Mouse (Mus musculus): ENCODE measurements around the gene Sun5.
"Not testable (repeated sequence)": the region's sequence is repeated elsewhere in the genome, so short reads cannot be mapped to it uniquely, and the experiment has no call there.

Sun5 gene

DNA sequence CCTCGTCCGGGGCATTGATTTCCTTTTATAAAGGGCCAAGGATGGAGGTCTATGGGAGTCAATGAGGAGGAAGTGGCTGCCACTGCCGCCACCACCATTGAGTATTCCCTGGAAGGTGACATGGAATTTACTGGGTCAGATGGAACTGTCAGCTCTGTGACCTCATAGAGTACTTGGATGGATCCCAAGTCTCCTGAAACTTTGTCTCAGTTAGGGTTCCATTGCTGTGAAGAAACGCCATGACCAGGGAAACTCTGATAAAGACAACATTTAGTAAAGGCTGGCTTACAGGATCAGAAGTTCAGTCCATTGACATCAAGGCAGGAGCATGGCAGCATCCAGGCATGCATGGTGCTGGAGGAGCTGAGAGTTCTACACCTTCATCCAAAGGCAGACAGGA, at the start of gene Sun5:
TSS of gene Sun5 (minus strand) at position 101 of the 400 bp plus-strand sequence.
- peak in 1 of 2 experiments; percentile 17 for DNase-seq

DNA sequence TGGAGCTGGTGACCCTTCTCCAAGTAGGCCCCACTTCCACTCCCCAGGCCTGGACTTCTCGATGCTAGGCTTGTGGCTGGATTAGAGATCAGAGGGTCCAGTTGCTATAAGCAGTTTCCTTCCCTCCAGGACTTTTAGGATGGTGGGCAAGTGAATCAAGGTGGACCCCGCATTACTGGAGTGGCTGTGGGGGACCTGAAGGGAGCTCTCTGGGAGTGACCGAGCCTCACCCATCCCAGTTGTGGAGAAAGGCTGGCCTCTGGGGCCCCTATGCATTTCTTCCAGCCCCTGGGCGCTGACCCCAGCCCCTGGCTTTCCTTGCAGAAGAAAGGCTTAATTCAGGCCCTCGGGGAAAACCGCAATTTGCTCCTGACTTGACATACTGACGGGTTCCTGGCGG, 47.0 kb upstream of the Sun5 start, which contains the start of gene Bpifb3:
TSS of gene Bpifb3 (plus strand) at position 301 of the 400 bp plus-strand sequence.
- DNase-seq, result no peak

DNA sequence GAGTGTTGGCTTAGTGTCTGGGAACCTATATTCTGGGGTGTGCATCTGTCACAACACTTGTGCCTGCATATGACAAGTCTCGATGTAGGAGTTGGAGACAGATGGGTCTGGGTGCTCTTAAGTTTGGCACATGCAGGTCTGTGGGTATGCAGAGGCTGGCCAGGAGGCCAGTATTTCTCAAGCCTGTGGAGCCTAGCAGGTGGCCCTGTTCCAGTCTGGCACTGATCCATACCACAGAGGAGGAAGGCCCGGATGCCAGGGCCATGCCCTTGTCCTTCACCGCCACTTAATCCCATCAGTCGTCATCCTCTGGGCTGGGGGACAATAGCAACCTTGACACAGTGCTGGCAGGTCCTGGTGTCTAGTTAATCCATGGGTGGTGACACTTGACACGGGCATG, 43.3 kb upstream of the Sun5 start:
- no peak for DNase-seq

DNA sequence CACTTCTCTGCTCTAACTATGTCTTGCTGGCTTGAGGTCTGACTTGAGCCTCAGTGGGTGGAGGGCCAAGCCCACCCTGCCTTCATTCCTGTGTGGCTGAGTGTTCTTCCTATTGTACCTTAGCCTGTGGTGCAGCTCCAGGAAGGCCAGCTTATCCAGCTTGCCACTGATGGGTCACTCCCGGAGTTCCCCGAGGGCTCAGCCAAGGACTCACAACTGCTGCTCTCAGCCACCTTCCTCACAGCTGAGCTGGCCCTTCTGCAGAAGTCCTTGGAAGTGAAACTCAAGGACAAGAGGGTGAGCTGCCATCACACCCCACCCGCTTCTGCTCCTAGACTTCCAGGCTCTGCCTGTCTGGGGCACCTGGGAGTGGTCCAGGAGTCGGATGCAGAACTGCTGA, 35.7 kb upstream of the Sun5 start:
- DNase-seq, result no peak

DNA sequence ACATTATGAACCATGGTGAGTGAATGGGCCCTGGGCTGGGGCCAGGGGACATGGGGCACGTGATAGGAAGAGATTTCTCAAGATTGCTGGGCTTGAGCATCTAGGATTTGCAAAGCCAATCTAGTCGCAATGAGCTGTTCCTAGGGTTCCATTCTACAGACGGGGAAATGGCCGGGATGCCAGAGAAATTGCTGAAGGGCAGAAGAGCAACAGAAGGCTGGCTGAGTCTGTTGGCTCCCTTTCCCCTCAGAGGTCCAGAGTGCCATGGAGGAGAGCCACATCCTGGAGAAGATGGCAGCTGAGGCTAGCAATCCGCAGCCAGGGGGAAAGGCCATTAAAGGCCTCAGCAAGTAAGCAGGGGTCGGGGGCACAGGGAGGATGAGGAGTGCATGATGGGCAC, 31.8 kb upstream of the Sun5 start:
- DNase-seq, result no peak

DNA sequence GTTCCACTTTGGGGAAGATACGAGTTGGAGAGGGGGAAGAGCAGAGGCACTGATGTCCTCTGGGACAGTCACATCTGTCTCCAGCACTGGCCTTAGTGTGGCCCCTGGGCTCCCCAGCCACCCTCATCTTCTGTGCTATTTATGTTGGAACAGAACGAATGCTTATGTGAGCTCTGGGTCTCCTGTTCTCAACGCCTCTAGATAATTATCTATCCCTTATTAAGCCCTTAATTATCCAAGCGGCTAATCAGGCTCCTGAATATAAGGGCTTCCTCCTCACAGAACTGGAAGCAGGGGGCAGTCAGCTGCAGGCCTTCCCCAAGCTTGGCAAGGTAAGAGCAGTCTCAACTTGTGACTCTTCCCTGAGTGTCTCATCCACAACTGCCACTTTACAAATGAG, 29.2 kb upstream of the Sun5 start, which contains the start of gene Bpifb6:
TSS of gene Bpifb6 (plus strand) at position 301 of the 400 bp plus-strand sequence.
- no peak for DNase-seq

DNA sequence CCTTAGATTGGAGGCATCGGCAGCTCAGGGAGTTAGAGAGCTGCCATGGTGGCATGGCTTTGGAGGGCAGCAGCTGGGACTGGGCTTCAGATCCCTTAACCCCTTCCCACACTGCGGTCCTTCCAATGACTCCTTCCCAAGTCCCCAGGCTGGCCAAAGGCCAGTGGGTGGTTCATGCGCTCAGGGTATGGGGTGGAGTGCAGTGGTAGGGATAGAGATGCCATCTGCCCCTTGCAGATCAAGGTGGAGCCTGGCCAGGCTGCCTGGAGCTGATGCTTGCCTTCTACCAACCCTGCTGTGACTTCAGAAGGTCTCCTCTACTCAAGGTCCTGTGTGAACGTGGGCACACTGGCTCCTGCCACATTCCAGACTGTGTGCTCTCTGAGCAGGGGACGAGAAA, 28.2 kb upstream of the Sun5 start:
- DNase-seq, result no peak

DNA sequence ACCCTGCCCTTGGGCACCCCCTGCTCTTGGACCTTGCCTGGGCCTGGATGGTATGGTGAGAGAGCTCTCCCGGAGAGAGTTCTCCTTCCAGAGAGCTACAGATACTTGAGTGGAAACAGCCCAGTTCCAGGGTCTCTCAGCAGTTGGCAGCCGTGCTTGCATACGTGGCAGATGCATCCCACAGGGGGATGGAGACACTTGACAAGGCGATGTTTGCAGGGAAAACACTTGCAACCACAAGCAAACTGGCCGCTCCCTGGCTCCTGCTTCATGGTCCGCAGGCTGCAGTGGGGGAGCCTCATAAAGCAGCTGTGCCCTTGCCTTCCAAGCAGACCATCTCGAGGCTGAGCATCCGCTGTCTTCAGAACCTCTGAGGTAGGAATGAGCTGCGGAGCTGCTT, 3.9 kb upstream of the Sun5 start, which contains the start of gene Bpifb2:
TSS of gene Bpifb2 (plus strand) at position 301 of the 400 bp plus-strand sequence.
- no peak for DNase-seq

DNA sequence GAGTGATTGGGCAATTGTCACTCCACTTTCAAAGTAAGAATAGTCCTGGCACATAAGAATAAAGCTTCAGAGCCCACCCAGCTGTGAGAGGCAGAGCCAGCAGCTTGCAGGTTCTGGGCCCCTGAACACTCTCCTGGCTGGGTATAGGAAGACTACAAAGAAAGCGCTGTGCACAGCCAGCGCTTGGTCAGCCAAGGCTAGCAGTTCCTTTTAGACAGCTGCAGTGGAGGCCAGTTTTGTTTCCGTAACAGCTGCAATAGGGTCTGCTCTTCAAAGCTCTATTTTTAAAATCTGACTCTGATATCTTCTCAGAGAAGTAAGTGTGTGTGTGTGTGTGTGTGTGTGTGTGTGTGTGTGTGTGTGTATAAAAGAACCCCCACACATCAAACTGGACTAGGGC, 8.9 kb downstream of the Sun5 start:
- DNase-seq, result peak in 1 of 2 experiments; percentile 21

DNA sequence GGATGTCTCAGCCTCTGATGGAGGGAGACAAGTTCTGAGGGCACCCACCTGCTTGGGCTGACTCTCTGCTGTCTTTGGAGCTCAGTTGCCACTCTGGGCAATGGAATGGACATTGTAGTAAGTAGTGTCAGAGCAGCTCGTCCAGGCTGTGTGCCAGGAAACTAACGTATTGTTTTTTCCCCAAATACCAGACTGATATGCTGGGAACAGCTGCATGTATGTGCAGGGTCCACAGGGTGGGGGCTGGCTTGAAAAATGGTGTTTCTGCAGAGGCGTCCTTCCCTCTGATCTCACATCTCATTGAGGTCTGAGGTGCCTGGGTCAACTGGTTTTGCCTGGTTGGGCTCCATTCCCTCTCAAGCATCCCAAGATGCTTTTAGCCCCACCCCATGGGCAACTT, 10.2 kb downstream of the Sun5 start:
- DNase-seq, result peak in 1 of 2 experiments; percentile 12

DNA sequence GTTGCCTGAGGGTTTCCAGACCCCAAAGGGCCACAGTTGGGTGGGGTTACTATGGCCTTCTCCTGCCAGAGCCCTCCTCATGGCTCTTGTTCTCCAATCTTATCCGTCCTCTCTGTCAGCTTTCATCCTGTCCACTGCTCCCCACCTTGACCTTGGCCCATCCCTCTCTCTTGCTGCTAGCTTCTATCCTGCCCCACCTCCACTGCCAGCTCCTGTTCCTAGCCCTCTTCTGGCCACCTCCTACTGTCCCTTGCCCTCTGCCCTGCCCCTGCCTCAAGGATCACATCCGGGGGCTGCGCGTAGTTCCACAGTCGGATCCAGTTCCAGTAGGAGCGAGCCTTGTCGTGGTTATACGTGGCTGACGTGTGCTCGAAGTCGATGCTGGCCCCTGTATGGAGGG, 10.6 kb downstream of the Sun5 start:
- no peak for DNase-seq

DNA sequence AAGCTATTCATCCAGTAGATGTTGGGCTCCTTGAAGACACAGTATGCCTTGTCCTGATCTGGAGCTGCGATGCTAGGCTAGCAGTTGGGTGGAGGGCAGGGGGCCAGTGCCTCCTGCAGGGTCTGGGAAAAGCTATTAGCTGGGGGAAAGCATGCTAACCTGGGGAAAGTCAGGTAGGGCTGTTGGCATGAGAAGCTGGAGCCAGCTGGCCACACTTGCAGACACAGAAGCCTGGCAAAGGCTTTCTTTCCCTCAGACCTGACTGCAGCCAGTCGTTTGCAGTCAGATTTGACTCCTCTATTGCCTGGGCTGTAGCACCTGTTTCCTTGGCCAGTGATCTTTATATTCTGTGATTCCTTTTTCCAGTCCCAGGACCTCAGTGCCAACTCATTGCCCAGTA, 11.3 kb downstream of the Sun5 start:
- peak in 1 of 2 experiments; percentile 27 for DNase-seq

DNA sequence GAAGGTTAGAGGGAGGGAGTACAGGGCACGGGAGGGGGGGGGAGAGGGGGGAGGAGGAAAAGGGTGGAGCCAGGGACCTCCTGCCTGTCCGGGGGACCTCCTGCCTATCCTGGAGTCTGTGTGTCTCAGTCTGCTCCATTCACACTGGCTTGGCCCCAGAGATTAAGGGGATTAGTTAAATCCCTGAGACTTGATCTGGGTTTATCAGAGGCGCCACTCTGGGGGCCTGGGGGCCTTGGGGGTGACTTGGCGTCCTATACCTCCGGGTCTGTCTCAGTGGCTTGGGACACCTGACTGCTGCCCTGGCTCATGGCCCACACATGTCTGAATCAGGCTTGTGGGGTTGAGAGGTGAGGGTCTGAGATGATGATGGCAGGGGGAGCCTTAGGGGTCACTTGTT, 17.3 kb downstream of the Sun5 start:
- peak in 1 of 2 experiments; percentile 22 for DNase-seq

DNA sequence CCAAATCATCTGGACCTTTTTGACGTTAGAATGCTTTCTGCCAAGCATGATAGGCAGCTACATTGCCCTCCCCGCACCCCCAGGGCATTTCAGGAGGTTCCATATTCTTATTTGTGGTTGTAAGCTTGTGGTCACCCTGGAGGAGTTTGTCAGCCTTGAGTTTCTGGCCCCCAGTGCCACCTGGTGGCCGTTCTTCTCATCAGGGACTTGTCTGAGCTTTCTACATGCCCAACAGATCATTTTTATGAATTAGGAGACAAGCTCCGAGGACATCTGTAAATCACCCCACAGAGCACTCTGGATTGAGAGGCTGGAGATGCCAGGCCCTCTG, 19.9 kb downstream of the Sun5 start:
- DNase-seq, result peak; percentile 62 to 72

DNA sequence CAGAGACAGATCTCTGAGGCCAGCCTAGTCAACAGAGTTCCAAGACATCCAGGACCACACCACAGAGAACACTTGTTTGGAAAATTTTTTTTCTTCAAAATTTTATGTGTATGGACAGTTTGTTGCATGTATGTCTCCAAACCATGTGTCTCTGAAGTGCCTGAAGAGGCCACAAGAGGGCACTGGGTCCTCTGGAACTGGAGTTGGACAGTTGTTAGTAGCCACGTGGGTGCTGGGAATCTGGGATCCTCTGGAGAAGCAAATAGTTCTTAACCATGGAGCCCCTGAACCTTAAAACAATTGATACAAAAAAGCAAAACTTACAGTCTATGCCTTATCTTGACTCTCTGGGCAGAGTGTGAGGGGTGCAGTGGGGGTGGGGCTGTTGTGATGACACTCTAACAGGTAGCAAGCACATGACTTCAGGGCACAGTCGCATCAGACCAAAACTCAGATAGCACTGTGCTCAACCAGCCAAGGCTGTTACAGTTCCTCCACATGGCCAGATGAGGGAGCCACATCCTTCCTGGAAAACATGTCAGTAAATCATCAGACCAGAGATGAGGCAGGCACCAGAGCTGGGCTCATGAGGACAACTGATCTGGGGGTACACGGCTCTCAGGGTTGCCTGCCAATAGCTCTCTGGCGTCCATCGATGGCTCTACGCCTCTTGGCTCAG, 20.4 kb downstream of the Sun5 start:
- peak in 1 of 2 experiments; percentile 28 for DNase-seq

DNA sequence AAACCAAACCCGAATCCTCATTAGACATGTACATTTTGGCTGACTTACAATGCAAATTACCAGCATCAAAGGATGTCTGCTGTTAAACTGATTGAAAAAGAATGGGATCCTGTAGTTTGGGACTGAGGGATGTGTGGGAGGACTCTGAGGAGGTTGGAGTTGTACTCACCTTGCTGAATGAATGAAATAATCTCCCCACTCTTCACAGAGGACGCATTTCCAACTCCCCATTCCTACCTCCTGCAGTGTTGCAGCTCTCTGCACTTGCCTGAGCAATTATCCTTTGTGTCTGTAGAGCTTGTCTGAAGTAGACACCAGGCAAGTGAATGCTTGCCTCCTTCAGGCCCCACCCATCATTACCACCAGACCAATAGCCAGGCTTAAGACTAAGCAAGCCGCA, 22.5 kb downstream of the Sun5 start:
- peak in 1 of 2 experiments; percentile 6 for DNase-seq

DNA sequence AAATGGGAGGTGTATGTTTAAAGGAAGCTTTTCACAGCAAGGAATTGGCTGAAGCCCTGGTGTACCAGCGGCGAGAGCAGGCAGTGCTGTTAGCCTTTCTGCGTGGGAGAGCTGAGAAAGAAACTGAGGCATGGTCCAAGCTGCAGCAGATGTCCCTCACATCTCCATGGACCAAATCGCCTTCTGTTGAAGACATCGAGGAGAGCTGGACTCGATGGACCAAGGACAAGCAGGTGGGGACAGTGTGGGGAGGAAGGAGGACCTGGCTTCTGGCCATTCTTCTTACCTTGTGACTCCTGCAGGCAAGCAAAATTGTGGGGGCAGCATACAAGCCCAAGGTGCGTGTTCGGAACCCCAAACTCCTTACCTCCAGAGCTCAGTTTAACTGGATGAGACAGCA, 28.0 kb downstream of the Sun5 start:
- DNase-seq, result no peak

DNA sequence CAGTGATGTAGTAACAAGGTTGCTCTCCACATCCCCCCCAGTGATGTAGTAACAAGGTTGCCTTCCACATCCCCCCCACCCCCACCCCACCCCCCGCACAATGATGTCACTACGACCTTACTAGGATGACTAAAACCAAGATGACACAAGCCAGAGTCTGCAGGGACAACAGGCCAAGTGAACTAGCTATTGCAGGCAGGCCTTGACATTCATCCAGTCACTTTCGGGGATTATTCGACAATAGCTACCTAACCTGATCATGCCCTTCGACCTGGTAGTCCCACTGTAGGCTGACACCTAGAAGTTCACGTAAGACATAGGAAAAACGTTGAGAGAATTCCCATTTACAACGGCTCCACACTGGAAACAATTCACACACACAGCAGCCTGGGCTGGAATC, 37.6 kb downstream of the Sun5 start:
- DNase-seq, result no peak

DNA sequence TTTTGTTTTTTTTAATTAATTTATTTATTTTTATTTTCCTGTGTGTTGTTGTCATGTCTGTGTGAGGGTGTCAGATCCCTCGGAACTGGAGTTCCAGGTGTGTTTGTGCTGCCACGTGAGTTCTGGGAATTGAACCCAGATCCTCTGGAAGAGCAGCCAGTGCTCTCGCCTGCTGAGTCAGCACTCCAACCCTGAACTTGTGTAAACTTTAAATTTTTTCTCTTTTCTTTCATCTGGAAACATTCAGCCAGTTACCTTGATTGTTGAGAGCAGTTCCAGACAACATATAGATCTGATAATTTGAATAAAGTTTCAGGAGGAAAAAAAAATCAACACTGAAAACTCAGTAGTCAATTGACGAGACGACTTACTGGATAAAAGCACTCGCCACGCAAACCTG, 42.2 kb downstream of the Sun5 start:
- DNase-seq, result no peak

DNA sequence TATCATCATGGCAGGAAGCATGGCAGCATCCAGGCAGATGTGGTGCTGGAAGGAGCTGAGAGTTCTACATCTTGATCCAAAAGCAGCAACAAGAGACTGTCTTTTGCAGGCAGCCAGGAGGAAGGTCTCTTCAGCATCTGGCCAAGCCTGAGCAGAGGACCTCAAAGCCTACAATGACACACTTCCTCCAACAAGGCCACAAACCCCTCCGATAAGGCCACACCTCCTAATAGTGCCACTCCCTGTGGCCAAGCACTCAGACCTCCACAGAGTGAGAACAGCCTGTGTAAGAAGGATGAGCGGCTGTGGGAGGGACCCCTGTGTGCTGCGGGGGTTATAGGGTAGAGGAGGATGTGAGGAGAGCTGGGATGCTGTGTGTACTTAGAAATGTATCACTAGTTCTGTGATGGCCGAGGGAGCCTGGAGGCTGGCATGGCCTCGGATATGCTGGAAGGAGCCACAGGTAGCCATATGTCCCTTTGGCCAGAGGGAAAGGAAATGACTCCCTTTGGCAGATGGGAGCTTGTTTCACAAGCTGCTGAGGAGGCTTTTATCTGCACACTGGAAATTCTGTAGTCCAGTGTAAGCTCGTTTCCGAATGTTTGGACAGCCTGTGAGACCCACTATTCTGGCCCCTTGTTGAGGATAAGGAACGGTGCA, 43.6 kb downstream of the Sun5 start:
- DNase-seq, result no peak

DNA sequence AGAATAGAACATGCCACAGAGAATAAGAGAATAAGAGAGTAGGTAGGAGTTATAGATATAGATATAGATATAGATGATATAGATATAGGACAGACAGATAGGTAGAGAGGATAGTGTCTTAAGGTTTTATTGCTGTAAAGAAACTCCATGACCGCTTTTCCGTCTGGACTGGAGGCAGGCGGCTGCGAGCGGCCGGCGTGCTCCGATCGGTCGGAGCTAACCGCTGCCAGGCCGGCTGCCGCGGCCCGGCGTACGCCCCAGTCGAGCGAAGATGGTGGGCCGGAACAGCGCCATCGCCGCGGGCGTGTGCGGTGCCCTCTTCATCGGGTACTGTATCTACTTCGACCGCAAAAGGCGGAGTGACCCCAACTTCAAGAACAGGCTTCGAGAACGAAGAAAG, 45.0 kb downstream of the Sun5 start:
- DNase-seq, result not testable (repeated sequence)

DNA sequence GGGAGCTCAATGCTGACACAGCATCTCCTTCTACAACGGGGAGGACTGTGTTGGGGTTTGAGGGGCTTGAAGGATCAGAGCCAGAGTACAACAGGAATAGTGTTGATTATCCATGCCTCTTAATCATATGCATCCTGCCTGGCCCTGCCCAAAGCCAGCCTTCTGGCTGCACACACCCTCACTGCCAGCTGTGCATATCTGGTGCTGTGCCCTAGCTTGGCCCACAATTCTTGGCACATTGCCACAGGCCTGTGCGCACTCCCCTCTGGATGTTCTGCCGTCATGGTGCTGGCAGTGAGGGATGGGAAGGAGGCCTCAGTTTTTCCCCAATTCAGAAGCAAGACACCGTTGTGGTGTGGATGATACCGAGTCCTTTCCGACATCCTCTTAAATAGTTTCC, 46.3 kb downstream of the Sun5 start:
- DNase-seq, result no peak

DNA sequence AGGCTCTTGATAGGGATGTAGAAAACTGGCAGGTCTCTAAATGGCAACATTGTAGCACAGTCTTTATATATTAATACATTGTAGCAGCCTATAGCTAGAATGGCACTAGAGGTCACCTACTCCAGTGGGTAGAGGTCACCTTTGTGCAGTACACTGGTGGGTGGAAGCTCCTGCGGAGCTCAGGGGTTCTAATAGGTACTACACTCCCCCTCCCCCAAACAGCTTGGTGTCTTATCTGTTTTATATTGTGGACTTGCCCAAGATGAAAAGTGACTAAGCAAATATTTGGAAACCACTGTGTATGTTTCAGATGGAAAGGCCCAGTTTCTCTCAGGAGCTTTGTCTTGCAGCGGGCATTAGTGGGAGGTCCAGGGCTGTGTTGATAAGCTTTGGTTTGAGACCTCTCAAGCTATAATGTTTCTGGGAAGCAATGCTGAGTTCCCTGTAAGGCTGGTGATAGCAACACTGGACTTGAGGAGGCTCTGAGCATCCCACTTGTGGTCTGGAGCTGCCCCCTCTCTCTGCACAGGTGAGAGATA, 48.8 kb downstream of the Sun5 start:
- DNase-seq, result no peak

DNA sequence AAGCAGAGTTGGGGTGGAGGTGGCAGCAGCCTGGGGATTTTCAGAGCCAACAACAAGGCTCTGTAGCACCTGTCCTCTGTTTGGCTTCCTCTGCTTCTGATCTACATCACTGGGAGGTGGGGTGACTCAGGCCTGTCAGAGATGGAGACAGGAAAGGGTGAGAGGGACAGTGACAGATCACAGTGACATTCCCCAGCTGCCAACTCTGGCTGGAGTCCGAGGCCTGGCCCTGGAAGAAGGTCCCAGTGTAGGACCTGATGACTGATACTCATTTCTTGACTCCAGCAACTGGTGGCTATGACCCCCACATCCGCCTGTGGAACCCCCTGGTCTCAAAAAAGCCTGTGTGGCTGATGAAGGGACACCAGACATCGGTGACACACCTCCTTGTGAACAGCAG, 61.0 kb downstream of the Sun5 start:
- DNase-seq, result no peak
